Mouse (Mus musculus): ENCODE data around the gene Nol10.

DNA sequence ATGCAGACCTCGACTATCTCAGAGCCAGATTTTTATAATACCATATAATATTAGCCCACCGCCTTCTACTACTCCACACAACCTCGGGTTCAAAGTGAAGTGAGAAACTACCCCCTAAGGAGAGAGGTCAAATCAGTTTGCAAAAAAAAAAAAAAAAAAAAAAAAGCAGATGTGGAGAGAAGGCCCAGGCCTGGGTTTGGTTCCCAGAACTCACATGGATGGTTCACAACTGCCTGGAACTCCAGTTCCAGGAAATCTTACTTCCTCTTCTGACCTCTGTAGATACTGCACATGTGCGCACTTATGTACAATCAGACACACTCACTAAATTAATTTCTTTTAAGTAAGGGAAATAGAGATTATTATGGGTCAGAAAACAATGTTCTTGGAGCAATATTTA lies 102.2 kb downstream of the Nol10 start:
- no peak for TF ChIP-seq POLR2A (IDR thresholded peaks at IDR 0.05; ENCODE audit: low read depth, low read length)
- no peak for TF ChIP-seq CTCF (IDR thresholded peaks at IDR 0.05; ENCODE audit: borderline replicate concordance, insufficient read depth, low read length)
